Mouse (Mus musculus) embryo, embryonic 10.5 days (tissue): ENCODE results near the gene Glrx2.

ENCODE experiments used
- DNase-seq: peaks from one replicate; pipeline ENCODE4 v3.0.0-alpha.2; 2015; ENCODE audit warnings: low spot score

Glrx2 gene

GRCm38 (mm10) chr1:143742186-143742585 is 26.0 kb downstream of the Glrx2 start:
- DNase-seq: peak; percentile 5

- no peak for DNase-seq
Observed at GRCm38 (mm10) chr1:143745871-143746270, 29.7 kb downstream of the Glrx2 start.

GRCm38 (mm10) chr1:143762159-143762558 is 46.0 kb downstream of the Glrx2 start:
- no peak for DNase-seq

GRCm38 (mm10) chr1:143764443-143764842 is 48.3 kb downstream of the Glrx2 start:
- DNase-seq: no peak

- DNase-seq: no peak
Observed at GRCm38 (mm10) chr1:143765801-143766200, 49.7 kb downstream of the Glrx2 start.

GRCm38 (mm10) chr1:143766238-143766637 is 50.1 kb downstream of the Glrx2 start:
- DNase-seq: no peak

- no peak for DNase-seq
Observed at GRCm38 (mm10) chr1:143770444-143771109, 54.4 kb downstream of the Glrx2 start.

GRCm38 (mm10) chr1:143773082-143773481 is 56.9 kb downstream of the Glrx2 start:
- DNase-seq: no peak

- DNase-seq: no peak
Observed at GRCm38 (mm10) chr1:143773909-143774308, 57.8 kb downstream of the Glrx2 start.

- peak; percentile 97 for DNase-seq
Observed at GRCm38 (mm10) chr1:143776446-143777411, 60.6 kb downstream of the Glrx2 start, which contains the start of the genes Trove2 and Uchl5. Trove2 (minus strand) TSS chr1:143777068. Uchl5 (plus strand) TSS chr1:143777272.

GRCm38 (mm10) chr1:143777558-143778218 is 61.5 kb downstream of the Glrx2 start:
- DNase-seq: peak; percentile 45

GRCm38 (mm10) chr1:143788584-143789227 is 72.6 kb downstream of the Glrx2 start:
- DNase-seq: peak; percentile 54
